Mouse (Mus musculus): ENCODE results near the gene 4930539E08Rik. TPM values are rescaled to one million over a fixed set of nuclear protein-coding genes. Genes with fewer than 3 reads are reported as not detected.

Gene 4930539E08Rik
- total and polyA plus RNA-seq, 2 experiments from 2014 or later = 2.1 to 3.3 TPM

- Histone ChIP-seq H3K4me1 (ENCODE audit: insufficient read depth) (no peaks in the 10 kb centered on the region), H3K27ac (ENCODE audit: low read depth, low read length) (no peak overlapping the region), H3K9me3 (ENCODE audit: low read length) (no peaks in the 10 kb centered on the region), H3K9ac (no peak overlapping the region), H3K4me2 (ENCODE audit: low read depth) (no peak overlapping the region), H3K27me3 (ENCODE audit: insufficient read depth, low read length) (no peaks in the 10 kb centered on the region), H3K4me3 (ENCODE audit: low read depth, low read length) (no peak overlapping the region), H3K36me3 (ENCODE audit: insufficient read depth) (no peaks in the 10 kb centered on the region)
- TF ChIP-seq CTCF (IDR thresholded peaks at IDR 0.05; ENCODE audit: low read depth) = no peak
- 89% methylated on average over 1 of the region's 1 CpGs for WGBS
- no peak for ATAC-seq
- DNase-seq = no peak
Measured at GRCm38 (mm10) chr17:28916520-28916919, 1.4 kb upstream of the 4930539E08Rik start.

- no peak for ATAC-seq
- 83% methylated on average over 6 of the region's 6 CpGs for WGBS
Measured at GRCm38 (mm10) chr17:28913940-28914339, 1.2 kb downstream of the 4930539E08Rik start.

GRCm38 (mm10) chr17:28913200-28913599, 1.9 kb downstream of the 4930539E08Rik start:
- H3K4me3 ChIP-seq (ENCODE audit: low read depth, low read length) = no peak overlapping the region
- 66% methylated on average over 5 of the region's 5 CpGs for WGBS
- no peak overlapping the region for H3K27ac ChIP-seq (ENCODE audit: low read depth, low read length)
- DNase-seq (no peak), ATAC-seq (no peak)
- H3K9me3 ChIP-seq (ENCODE audit: low read length) = no peaks in the 10 kb centered on the region
- no peaks in the 10 kb centered on the region for H3K27me3 ChIP-seq (ENCODE audit: insufficient read depth, low read length)
- 0 out of 2 replicates have a peak, but pooled peaks cover 7% of the 10 kb centered on the region for H3K4me1 ChIP-seq (ENCODE audit: insufficient read depth)
- TF ChIP-seq CTCF (IDR thresholded peaks at IDR 0.05; ENCODE audit: low read depth) = no peak
- H3K9ac ChIP-seq = no peak overlapping the region
- H3K36me3 ChIP-seq (ENCODE audit: insufficient read depth) = no peaks in the 10 kb centered on the region
- no peak overlapping the region for H3K4me2 ChIP-seq (ENCODE audit: low read depth)

More at GRCm38 (mm10) chr17:28913940-28914339, 1.2 kb downstream of the 4930539E08Rik start:
- no peak for DNase-seq
- 0 out of 2 replicates have a peak, but pooled peaks cover 2% of the 10 kb centered on the region for H3K4me1 ChIP-seq (ENCODE audit: insufficient read depth)
- H3K27me3 ChIP-seq (ENCODE audit: insufficient read depth, low read length) = no peaks in the 10 kb centered on the region
- no peak overlapping the region for H3K27ac ChIP-seq (ENCODE audit: low read depth, low read length)
- H3K9ac ChIP-seq = no peak overlapping the region
- no peak overlapping the region for H3K4me2 ChIP-seq (ENCODE audit: low read depth)
- H3K4me3 ChIP-seq (ENCODE audit: low read depth, low read length) = no peak overlapping the region
- H3K9me3 ChIP-seq (ENCODE audit: low read length) = no peaks in the 10 kb centered on the region
- no peak for TF ChIP-seq CTCF (IDR thresholded peaks at IDR 0.05; ENCODE audit: low read depth)
- no peaks in the 10 kb centered on the region for H3K36me3 ChIP-seq (ENCODE audit: insufficient read depth)

GRCm38 (mm10) chr17:28910139-28910538, 5.0 kb downstream of the 4930539E08Rik start:
- H3K9me3 ChIP-seq (ENCODE audit: low read length) = no peaks in the 10 kb centered on the region
- no peak for DNase-seq
- H3K36me3 ChIP-seq (ENCODE audit: insufficient read depth) = no peaks in the 10 kb centered on the region
- no peak overlapping the region for H3K9ac ChIP-seq
- no peak overlapping the region for H3K27ac ChIP-seq (ENCODE audit: low read depth, low read length)
- ATAC-seq = no peak
- WGBS = 32% methylated on average over 7 of the region's 7 CpGs
- H3K4me2 ChIP-seq (ENCODE audit: low read depth) = no peak overlapping the region
- no peak overlapping the region for H3K4me3 ChIP-seq (ENCODE audit: low read depth, low read length)
- H3K27me3 ChIP-seq (ENCODE audit: insufficient read depth, low read length) = no peaks in the 10 kb centered on the region
- 0 out of 2 replicates have a peak, but pooled peaks have one; percentile 14 for TF ChIP-seq CTCF (IDR thresholded peaks at IDR 0.05; ENCODE audit: low read depth)
- H3K4me1 ChIP-seq (ENCODE audit: insufficient read depth) = peaks cover 14% of the 10 kb centered on the region; the same call in 1 of the 2 replicates

GRCm38 (mm10) chr17:28909252-28909941, 5.7 kb downstream of the 4930539E08Rik start:
- ATAC-seq = no peak
- no peak overlapping the region for H3K4me3 ChIP-seq (ENCODE audit: low read depth, low read length)
- peak; percentile 66 for TF ChIP-seq CTCF (IDR thresholded peaks at IDR 0.05; ENCODE audit: low read depth)

GRCm38 (mm10) chr17:28907959-28908358, 7.2 kb downstream of the 4930539E08Rik start:
- 32% methylated on average over 7 of the region's 7 CpGs for WGBS
- peak; percentile 65 for ATAC-seq
- DNase-seq = peak; percentile 84
- no peaks in the 10 kb centered on the region for H3K27me3 ChIP-seq (ENCODE audit: insufficient read depth, low read length)
- H3K4me3 ChIP-seq (ENCODE audit: low read depth, low read length) = no peak overlapping the region
- H3K27ac ChIP-seq (ENCODE audit: low read depth, low read length) = peak overlapping the region; percentile 62; the same call in 1 of the 2 replicates
- no peaks in the 10 kb centered on the region for H3K9me3 ChIP-seq (ENCODE audit: low read length)
- H3K9ac ChIP-seq = no peak overlapping the region
- peaks cover 23% of the 10 kb centered on the region; the same call in 1 of the 2 replicates for H3K4me1 ChIP-seq (ENCODE audit: insufficient read depth)
- no peak overlapping the region for H3K4me2 ChIP-seq (ENCODE audit: low read depth)
- TF ChIP-seq CTCF (IDR thresholded peaks at IDR 0.05; ENCODE audit: low read depth) = no peak
- H3K36me3 ChIP-seq (ENCODE audit: insufficient read depth) = no peaks in the 10 kb centered on the region

More at GRCm38 (mm10) chr17:28909252-28909941, 5.7 kb downstream of the 4930539E08Rik start:
- H3K36me3 ChIP-seq (ENCODE audit: insufficient read depth) = no peaks in the 10 kb centered on the region
- peak overlapping the region; percentile 4 for H3K4me2 ChIP-seq (ENCODE audit: low read depth)
- H3K9ac ChIP-seq = no peak overlapping the region
- no peak overlapping the region for H3K27ac ChIP-seq (ENCODE audit: low read depth, low read length)
- WGBS = 15% methylated on average over 29 of the region's 29 CpGs
- peaks cover 22% of the 10 kb centered on the region; the same call in 1 of the 2 replicates for H3K4me1 ChIP-seq (ENCODE audit: insufficient read depth)
- no peaks in the 10 kb centered on the region for H3K9me3 ChIP-seq (ENCODE audit: low read length)
- peak; percentile 53 for DNase-seq
- H3K27me3 ChIP-seq (ENCODE audit: insufficient read depth, low read length) = no peaks in the 10 kb centered on the region

- H3K36me3 ChIP-seq (ENCODE audit: insufficient read depth) = no peaks in the 10 kb centered on the region
- peak overlapping the region; percentile 87 for H3K27ac ChIP-seq (ENCODE audit: low read depth, low read length)
- no peaks in the 10 kb centered on the region for H3K9me3 ChIP-seq (ENCODE audit: low read length)
- H3K4me3 ChIP-seq (ENCODE audit: low read depth, low read length) = no peak overlapping the region
- ATAC-seq = peak; percentile 12; the same call in 1 of the 2 replicates
- no peaks in the 10 kb centered on the region for H3K27me3 ChIP-seq (ENCODE audit: insufficient read depth, low read length)
- peaks cover 23% of the 10 kb centered on the region; the same call in 1 of the 2 replicates for H3K4me1 ChIP-seq (ENCODE audit: insufficient read depth)
- WGBS = 68% methylated on average over 13 of the region's 13 CpGs
- no peak overlapping the region for H3K4me2 ChIP-seq (ENCODE audit: low read depth)
- no peak overlapping the region for H3K9ac ChIP-seq
- TF ChIP-seq CTCF (IDR thresholded peaks at IDR 0.05; ENCODE audit: low read depth) = no peak
- DNase-seq = peak; percentile 24
Measured at GRCm38 (mm10) chr17:28905377-28905916, 9.7 kb downstream of the 4930539E08Rik start.
